Mouse (Mus musculus): ENCODE measurements around the gene Flcn. TPM values are rescaled to one million over a fixed set of nuclear protein-coding genes. Genes with fewer than 3 reads are reported as not detected.
A peak's percentile ranks its signal among the peaks of the same experiment; 100 is the strongest.

Gene Flcn
- polyA plus RNA-seq, 1 experiment from 2014 or later = 37.4 TPM

- 0 out of 2 replicates have a peak, but pooled peaks have one; percentile 41 for ATAC-seq (ENCODE audit: low FRiP score, low read depth)
- Histone ChIP-seq H3K4me2 (replicated peaks) (no peak overlapping the region), H3K9me3 (no peaks in the 10 kb centered on the region), H3K4me1 (peaks cover 3% of the 10 kb centered on the region; the same call in 1 of the 2 replicates), H3K27me3 (no peaks in the 10 kb centered on the region), H3K27ac (replicated peaks) (no peak overlapping the region), H3K9ac (replicated peaks) (no peak overlapping the region), H3K36me3 (peaks cover 44% of the 10 kb centered on the region), H3K4me3 (no peak overlapping the region)
- WGBS = 56% methylated on average over 9 of the region's 9 CpGs
These were observed 31.5 kb downstream of the Flcn start for GRCm38 (mm10) chr11:59778181-59778873.

GRCm38 (mm10) chr11:59777259-59777658 lies 32.6 kb downstream of the Flcn start:
- Histone ChIP-seq H3K4me2 (replicated peaks) (no peak overlapping the region), H3K4me1 (peaks cover 3% of the 10 kb centered on the region; the same call in 1 of the 2 replicates), H3K27me3 (no peaks in the 10 kb centered on the region), H3K27ac (replicated peaks) (no peak overlapping the region), H3K9me3 (no peaks in the 10 kb centered on the region), H3K4me3 (no peak overlapping the region), H3K9ac (replicated peaks) (no peak overlapping the region), H3K36me3 (peaks cover 54% of the 10 kb centered on the region)
- 94% methylated on average over 5 of the region's 5 CpGs for WGBS
- no peak for ATAC-seq (ENCODE audit: low FRiP score, low read depth)

- WGBS = 75% methylated on average over 13 of the region's 13 CpGs
- H3K27ac ChIP-seq (replicated peaks) = no peak overlapping the region
- H3K9me3 ChIP-seq = no peaks in the 10 kb centered on the region
- H3K4me3 ChIP-seq = no peak overlapping the region
- no peak overlapping the region for H3K9ac ChIP-seq (replicated peaks)
- H3K27me3 ChIP-seq = no peaks in the 10 kb centered on the region
- no peak for ATAC-seq (ENCODE audit: low FRiP score, low read depth)
- no peaks in the 10 kb centered on the region for H3K4me1 ChIP-seq
- peaks cover 71% of the 10 kb centered on the region for H3K36me3 ChIP-seq
- no peak overlapping the region for H3K4me2 ChIP-seq (replicated peaks)
These were observed 34.2 kb downstream of the Flcn start for GRCm38 (mm10) chr11:59775435-59776148.

DNA sequence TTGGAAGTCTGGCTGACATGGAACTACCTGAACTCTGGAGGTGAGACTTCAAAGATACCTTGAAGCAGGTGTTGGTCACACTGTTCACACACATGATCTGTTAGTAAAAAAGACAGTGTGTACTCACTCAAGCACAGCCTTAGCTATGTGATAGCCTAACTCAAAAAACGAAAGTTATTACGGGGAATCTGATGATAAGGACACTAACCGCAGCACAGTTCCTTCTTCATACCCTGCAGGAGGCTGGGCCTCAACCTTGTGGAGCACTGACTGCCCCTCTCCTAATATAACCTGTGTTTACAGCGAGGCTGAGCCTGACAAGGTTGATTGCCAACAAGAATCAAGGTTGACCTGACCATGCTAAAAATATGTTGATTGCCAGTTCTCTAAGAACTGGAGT lies 35.3 kb downstream of the Flcn start:
- WGBS = 90% methylated on average over 4 of the region's 4 CpGs
- Histone ChIP-seq H3K4me1 (no peaks in the 10 kb centered on the region), H3K27me3 (no peaks in the 10 kb centered on the region), H3K4me2 (replicated peaks) (no peak overlapping the region), H3K4me3 (no peak overlapping the region), H3K9me3 (no peaks in the 10 kb centered on the region), H3K27ac (replicated peaks) (no peak overlapping the region), H3K9ac (replicated peaks) (no peak overlapping the region), H3K36me3 (peaks cover 81% of the 10 kb centered on the region)
- ATAC-seq (ENCODE audit: low FRiP score, low read depth) = no peak

GRCm38 (mm10) chr11:59772902-59773301 lies 36.9 kb downstream of the Flcn start:
- Histone ChIP-seq H3K9me3 (no peaks in the 10 kb centered on the region), H3K4me3 (no peak overlapping the region), H3K27ac (replicated peaks) (no peak overlapping the region), H3K4me1 (no peaks in the 10 kb centered on the region), H3K4me2 (replicated peaks) (no peak overlapping the region), H3K36me3 (peaks cover 97% of the 10 kb centered on the region), H3K27me3 (no peaks in the 10 kb centered on the region), H3K9ac (replicated peaks) (no peak overlapping the region)
- 96% methylated on average over 4 of the region's 4 CpGs for WGBS
- ATAC-seq (ENCODE audit: low FRiP score, low read depth) = no peak

DNA sequence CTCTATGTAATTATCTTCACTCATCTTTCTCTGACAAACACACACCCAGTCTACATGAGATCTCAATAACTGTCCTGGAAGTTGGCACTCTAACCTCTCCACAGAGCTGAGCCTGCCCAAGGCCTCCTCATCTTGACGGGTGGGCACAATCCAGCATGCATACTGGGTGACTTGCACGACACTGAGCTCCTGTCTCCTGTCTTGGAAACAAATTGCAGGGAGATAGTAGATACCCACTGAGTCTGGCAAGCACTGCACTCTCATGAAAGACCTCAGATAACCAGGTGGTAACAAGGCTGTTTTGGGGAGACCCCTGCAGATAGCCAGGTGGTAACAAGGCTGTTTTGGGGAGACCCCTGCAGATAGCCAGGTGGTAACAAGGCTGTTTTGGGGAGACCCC lies 37.5 kb downstream of the Flcn start:
- Histone ChIP-seq H3K27ac (replicated peaks) (no peak overlapping the region), H3K36me3 (peaks cover 99% of the 10 kb centered on the region), H3K9ac (replicated peaks) (no peak overlapping the region), H3K4me2 (replicated peaks) (no peak overlapping the region), H3K27me3 (no peaks in the 10 kb centered on the region), H3K4me1 (no peaks in the 10 kb centered on the region), H3K9me3 (no peaks in the 10 kb centered on the region), H3K4me3 (no peak overlapping the region)
- ATAC-seq (ENCODE audit: low FRiP score, low read depth) = no peak
- WGBS = 91% methylated on average over 2 of the region's 2 CpGs

DNA sequence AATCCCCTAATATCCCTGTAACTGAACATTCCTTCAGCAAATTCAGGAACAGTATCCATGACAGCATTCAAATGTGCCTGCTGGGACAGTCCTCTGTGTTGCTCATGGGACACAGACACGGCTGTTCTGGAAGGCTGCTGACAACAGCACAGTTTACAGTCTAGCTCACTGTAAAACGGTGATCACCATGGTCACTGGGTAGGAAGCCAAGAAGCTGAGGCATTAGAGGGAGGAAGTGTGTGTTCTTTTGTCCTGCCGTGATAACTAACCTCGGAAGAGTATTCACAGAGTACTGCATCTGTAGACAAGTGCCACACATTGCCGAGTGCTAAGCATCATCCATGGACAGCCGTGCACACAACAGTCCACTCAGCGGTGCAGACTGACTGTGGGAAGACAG lies 39.1 kb downstream of the Flcn start:
- Histone ChIP-seq H3K4me2 (replicated peaks) (no peak overlapping the region), H3K4me3 (no peak overlapping the region), H3K9me3 (no peaks in the 10 kb centered on the region), H3K27me3 (no peaks in the 10 kb centered on the region), H3K4me1 (no peaks in the 10 kb centered on the region), H3K9ac (replicated peaks) (no peak overlapping the region), H3K27ac (replicated peaks) (no peak overlapping the region), H3K36me3 (peaks cover 98% of the 10 kb centered on the region)
- 92% methylated on average over 7 of the region's 7 CpGs for WGBS
- ATAC-seq (ENCODE audit: low FRiP score, low read depth) = no peak

DNA sequence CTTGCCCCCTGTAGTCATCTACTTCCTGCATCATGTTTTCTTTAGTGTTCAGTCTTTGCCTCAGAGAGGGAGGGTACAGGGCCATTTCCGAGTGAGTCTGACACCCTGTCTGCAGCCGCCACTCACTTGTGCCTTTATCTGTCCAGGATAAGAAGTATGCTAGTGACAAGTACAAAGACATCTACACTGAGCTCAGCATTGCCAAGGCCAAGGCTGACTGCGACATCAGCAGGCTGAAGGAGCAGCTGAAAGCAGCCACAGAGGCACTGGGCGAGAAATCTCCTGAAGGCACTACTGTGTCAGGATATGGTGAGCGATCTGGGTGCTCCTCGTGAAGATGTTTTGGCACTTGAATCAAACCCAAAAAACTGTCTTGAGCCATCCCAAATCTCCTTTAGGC lies 40.1 kb downstream of the Flcn start:
- WGBS = 92% methylated on average over 6 of the region's 6 CpGs
- peaks cover 98% of the 10 kb centered on the region for H3K36me3 ChIP-seq
- no peak overlapping the region for H3K9ac ChIP-seq (replicated peaks)
- H3K27ac ChIP-seq (replicated peaks) = no peak overlapping the region
- H3K4me1 ChIP-seq = no peaks in the 10 kb centered on the region
- no peak for ATAC-seq (ENCODE audit: low FRiP score, low read depth)
- no peak overlapping the region for H3K4me3 ChIP-seq
- no peak overlapping the region for H3K4me2 ChIP-seq (replicated peaks)
- no peaks in the 10 kb centered on the region for H3K9me3 ChIP-seq
- H3K27me3 ChIP-seq = no peaks in the 10 kb centered on the region

GRCm38 (mm10) chr11:59769307-59769706 lies 40.5 kb downstream of the Flcn start:
- Histone ChIP-seq H3K9me3 (no peaks in the 10 kb centered on the region), H3K4me3 (no peak overlapping the region), H3K4me2 (replicated peaks) (no peak overlapping the region), H3K36me3 (peaks cover 98% of the 10 kb centered on the region), H3K9ac (replicated peaks) (no peak overlapping the region), H3K27ac (replicated peaks) (no peak overlapping the region), H3K4me1 (no peaks in the 10 kb centered on the region), H3K27me3 (no peaks in the 10 kb centered on the region)
- no peak for ATAC-seq (ENCODE audit: low FRiP score, low read depth)
- WGBS = 89% methylated on average over 2 of the region's 2 CpGs

- peaks cover 89% of the 10 kb centered on the region for H3K36me3 ChIP-seq
- H3K4me1 ChIP-seq = no peaks in the 10 kb centered on the region
- no peak for ATAC-seq (ENCODE audit: low FRiP score, low read depth)
- no peak overlapping the region for H3K9ac ChIP-seq (replicated peaks)
- no peak overlapping the region for H3K4me2 ChIP-seq (replicated peaks)
- no peak overlapping the region for H3K27ac ChIP-seq (replicated peaks)
- WGBS = 94% methylated on average over 6 of the region's 6 CpGs
- H3K27me3 ChIP-seq = no peaks in the 10 kb centered on the region
- no peaks in the 10 kb centered on the region for H3K9me3 ChIP-seq
- no peak overlapping the region for H3K4me3 ChIP-seq
These were observed 49.0 kb downstream of the Flcn start for GRCm38 (mm10) chr11:59760796-59761195.

DNA sequence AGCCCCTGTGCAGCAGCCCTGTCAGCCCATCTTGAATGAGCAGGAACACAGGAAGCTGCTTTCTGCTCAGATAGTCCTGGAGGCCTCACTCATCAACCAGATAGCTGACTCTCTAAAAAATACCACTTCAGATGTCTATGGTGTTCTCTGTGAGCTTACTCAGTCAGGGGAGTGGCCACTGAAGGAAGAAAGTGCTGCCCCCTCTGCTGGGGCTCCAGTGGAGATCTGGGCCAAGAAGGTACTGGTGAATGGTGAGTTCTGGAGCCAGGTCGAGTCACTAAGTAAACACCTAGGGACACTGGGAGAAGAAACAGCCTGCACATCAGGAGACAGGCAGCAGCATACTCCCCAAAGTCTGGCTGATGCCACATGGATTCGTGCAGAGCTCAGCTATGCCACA lies 50.2 kb downstream of the Flcn start:
- WGBS = 90% methylated on average over 2 of the region's 2 CpGs
- no peak overlapping the region for H3K4me3 ChIP-seq
- no peaks in the 10 kb centered on the region for H3K4me1 ChIP-seq
- no peaks in the 10 kb centered on the region for H3K27me3 ChIP-seq
- H3K9ac ChIP-seq (replicated peaks) = no peak overlapping the region
- ATAC-seq (ENCODE audit: low FRiP score, low read depth) = no peak
- no peak overlapping the region for H3K4me2 ChIP-seq (replicated peaks)
- H3K36me3 ChIP-seq = peaks cover 89% of the 10 kb centered on the region
- no peaks in the 10 kb centered on the region for H3K9me3 ChIP-seq
- no peak overlapping the region for H3K27ac ChIP-seq (replicated peaks)

GRCm38 (mm10) chr11:59759178-59759577 lies 50.6 kb downstream of the Flcn start:
- no peak for ATAC-seq (ENCODE audit: low FRiP score, low read depth)
- H3K9ac ChIP-seq (replicated peaks) = no peak overlapping the region
- H3K36me3 ChIP-seq = peaks cover 89% of the 10 kb centered on the region
- WGBS = 90% methylated on average over 4 of the region's 4 CpGs
- H3K4me2 ChIP-seq (replicated peaks) = no peak overlapping the region
- no peaks in the 10 kb centered on the region for H3K9me3 ChIP-seq
- no peaks in the 10 kb centered on the region for H3K4me1 ChIP-seq
- no peak overlapping the region for H3K4me3 ChIP-seq
- no peak overlapping the region for H3K27ac ChIP-seq (replicated peaks)
- no peaks in the 10 kb centered on the region for H3K27me3 ChIP-seq

Measured in midbrain, embryonic 12.5 days (tissue).